Mouse (Mus musculus): ENCODE results near the gene Inhbc. TPM values are rescaled to one million over a fixed set of nuclear protein-coding genes. Genes with fewer than 3 reads are reported as not detected.

Gene Inhbc
- total and polyA plus RNA-seq, 3 experiments: not detected

DNA sequence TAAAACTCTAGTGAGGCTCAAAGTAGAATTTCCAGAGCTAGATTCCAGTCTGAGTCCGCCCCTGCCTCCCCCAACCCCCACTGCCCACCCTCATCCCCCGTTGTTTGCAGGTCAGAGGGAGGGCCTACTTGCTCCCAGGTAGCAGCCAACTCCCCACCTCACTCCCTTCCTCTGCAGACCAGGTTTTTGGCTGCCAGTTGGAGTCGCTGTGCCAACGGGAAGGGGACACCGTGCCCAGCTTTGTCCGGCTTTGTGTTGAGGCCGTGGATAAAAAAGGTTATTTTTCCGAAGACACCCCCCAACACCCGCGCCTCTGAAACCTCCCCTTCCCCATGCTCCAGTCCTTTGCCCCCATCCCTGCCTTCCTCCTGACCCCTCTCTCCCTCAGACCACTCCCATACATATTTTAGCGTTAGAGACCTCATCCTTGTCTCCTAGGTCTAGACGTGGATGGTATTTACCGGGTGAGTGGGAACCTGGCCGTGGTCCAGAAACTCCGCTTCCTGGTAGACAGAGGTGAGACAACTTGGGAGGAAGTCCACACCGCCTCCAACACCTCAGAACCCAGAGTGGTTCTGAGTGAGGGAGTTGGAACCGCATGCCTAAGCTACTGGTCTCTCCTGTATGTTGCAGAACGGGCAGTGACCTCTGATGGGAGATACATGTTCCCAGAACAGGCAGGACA, 42.6 kb downstream of the Inhbc start:
- Histone ChIP-seq H3K4me3 (ENCODE audit: control insufficient read depth in 1 of 2, insufficient read depth in 1 of 2, low read depth in 2 of 2, low read length in 2 of 2) (no peak overlapping the region), H3K9ac (ENCODE audit: control insufficient read depth, low read depth, low read length, poor library complexity, severe bottlenecking) (no peak overlapping the region), H3K4me1 (ENCODE audit: control insufficient read depth in 1 of 2, insufficient read depth in 2 of 2, low read length in 2 of 2) (peaks cover 8 to 12% of the 10 kb centered on the region in 2 experiments), H3K27me3 (ENCODE audit: control insufficient read depth in 1 of 2, insufficient read depth in 2 of 2, low read length in 2 of 2) (no peaks in the 10 kb centered on the region), H3K27ac (ENCODE audit: control insufficient read depth, low read depth, low read length) (no peak overlapping the region), H3K36me3 (ENCODE audit: control insufficient read depth in 1 of 2, insufficient read depth in 2 of 2, low read length in 2 of 2) (peaks cover 0 to 6% of the 10 kb centered on the region in 2 experiments; a peak in 2 of 4 replicates), H3K9me3 (replicated peaks; ENCODE audit: insufficient read depth, low read length) (no peaks in the 10 kb centered on the region), H3K79me2 (ENCODE audit: control insufficient read depth, insufficient read depth, low read length, poor library complexity) (peaks cover 2% of the 10 kb centered on the region; the same call in 1 of the 2 replicates)
- no peak for DNase-seq (ENCODE audit: low read depth, low spot score)
- TF ChIP-seq UBTF (IDR thresholded peaks at IDR 0.05; ENCODE audit: borderline replicate concordance, insufficient read depth, low read depth, low read length): no peak
- no peak for TF ChIP-seq MAX (IDR thresholded peaks at IDR 0.05; ENCODE audit: low read length)
- TF ChIP-seq SMC3 (IDR thresholded peaks at IDR 0.05; ENCODE audit: low read depth, low read length): no peak

DNA sequence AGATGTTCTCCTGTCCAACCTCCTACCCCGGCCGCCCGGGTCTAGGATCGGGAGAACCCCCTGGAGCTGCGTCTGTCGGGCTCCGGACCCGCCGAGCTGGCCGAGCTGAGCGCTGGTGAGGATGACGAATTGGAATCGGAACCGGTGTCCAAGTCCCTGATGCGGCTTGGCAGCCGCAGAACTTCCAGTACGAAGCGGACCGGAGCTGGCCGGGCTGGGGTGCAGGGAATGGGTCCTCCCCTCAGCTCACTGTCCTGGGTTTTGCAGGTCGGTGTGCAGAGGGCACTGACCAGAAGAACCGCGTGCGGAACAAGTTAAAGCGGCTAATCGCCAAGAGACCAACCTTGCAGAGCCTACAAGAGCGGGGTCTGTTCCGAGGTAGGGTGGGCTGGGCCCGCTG, 43.4 kb downstream of the Inhbc start:
- no peaks in the 10 kb centered on the region for H3K27me3 ChIP-seq (ENCODE audit: control insufficient read depth in 1 of 2, insufficient read depth in 2 of 2, low read length in 2 of 2)
- no peaks in the 10 kb centered on the region for H3K9me3 ChIP-seq (replicated peaks; ENCODE audit: insufficient read depth, low read length)
- H3K27ac ChIP-seq (ENCODE audit: control insufficient read depth, low read depth, low read length): no peak overlapping the region
- peaks cover 8 to 15% of the 10 kb centered on the region in 2 experiments for H3K4me1 ChIP-seq (ENCODE audit: control insufficient read depth in 1 of 2, insufficient read depth in 2 of 2, low read length in 2 of 2)
- no peak for DNase-seq (ENCODE audit: low read depth, low spot score)
- H3K36me3 ChIP-seq (ENCODE audit: control insufficient read depth in 1 of 2, insufficient read depth in 2 of 2, low read length in 2 of 2): peaks cover 0 to 8% of the 10 kb centered on the region in 2 experiments; a peak in 2 of 4 replicates
- no peak overlapping the region for H3K9ac ChIP-seq (ENCODE audit: control insufficient read depth, low read depth, low read length, poor library complexity, severe bottlenecking)
- no peak for TF ChIP-seq CHD2 (IDR thresholded peaks at IDR 0.05; ENCODE audit: low read length)
- no peak for TF ChIP-seq SIN3A (IDR thresholded peaks at IDR 0.05; ENCODE audit: low read length)
- no peak for TF ChIP-seq TAL1 (IDR thresholded peaks at IDR 0.05; ENCODE audit: low read length)
- TF ChIP-seq MAX (IDR thresholded peaks at IDR 0.05; ENCODE audit: low read length): no peak
- no peak for TF ChIP-seq KAT2A (conservative IDR thresholded peaks at IDR 0.05; ENCODE audit: low read depth, low read length)
- TF ChIP-seq EP300 (IDR thresholded peaks at IDR 0.05; ENCODE audit: low read depth in 1 of 2, low read length in 2 of 2): no peak
- TF ChIP-seq JUND (IDR thresholded peaks at IDR 0.05; ENCODE audit: low read depth, low read length): no peak
- peaks cover 2% of the 10 kb centered on the region; the same call in 1 of the 2 replicates for H3K79me2 ChIP-seq (ENCODE audit: control insufficient read depth, insufficient read depth, low read length, poor library complexity)
- no peak overlapping the region for H3K4me3 ChIP-seq (ENCODE audit: control insufficient read depth in 1 of 2, insufficient read depth in 1 of 2, low read depth in 2 of 2, low read length in 2 of 2)

DNA sequence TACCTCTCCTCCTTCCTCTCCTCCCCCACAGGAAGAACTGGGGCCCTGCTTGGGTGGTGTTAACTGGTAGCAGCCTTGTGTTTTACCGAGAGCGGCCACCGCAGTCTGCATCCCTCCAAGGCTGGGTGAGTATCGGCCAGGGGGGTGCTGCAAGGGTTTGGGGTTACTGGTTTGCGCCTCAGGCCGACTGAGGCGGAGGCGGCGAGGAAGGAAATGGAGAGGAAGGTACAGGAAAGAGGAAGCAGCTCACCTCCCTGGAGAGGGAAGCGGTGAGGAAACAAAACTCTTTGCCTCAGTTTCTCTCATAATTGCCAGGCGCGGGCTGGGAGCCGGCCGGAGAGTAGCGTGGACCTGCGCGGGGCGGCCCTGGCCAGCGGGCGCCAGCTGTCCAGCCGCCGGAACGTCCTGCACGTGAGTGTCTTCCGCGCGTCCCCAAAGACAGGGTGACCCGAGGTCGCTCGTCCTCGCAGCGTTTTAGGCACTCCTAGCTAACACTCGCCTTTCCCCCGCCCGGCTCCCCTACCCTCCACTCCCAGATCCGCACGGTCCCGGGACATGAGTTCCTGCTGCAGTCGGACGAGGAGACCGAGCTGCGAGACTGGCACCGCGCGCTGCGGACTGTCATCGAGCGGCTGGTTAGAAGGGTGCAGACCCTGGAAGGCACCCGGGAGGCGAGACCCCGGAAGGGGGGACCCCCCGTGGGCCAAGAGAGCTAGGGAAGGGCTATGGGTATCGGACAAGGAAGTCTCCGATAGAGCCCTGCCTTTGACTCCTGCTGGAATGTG, 44.0 kb downstream of the Inhbc start:
- peaks cover 2% of the 10 kb centered on the region; the same call in 1 of the 2 replicates for H3K79me2 ChIP-seq (ENCODE audit: control insufficient read depth, insufficient read depth, low read length, poor library complexity)
- H3K9ac ChIP-seq (ENCODE audit: control insufficient read depth, low read depth, low read length, poor library complexity, severe bottlenecking): no peak overlapping the region
- DNase-seq (ENCODE audit: low read depth, low spot score): no peak
- H3K27ac ChIP-seq (ENCODE audit: control insufficient read depth, low read depth, low read length): no peak overlapping the region
- peaks cover 0 to 8% of the 10 kb centered on the region in 2 experiments; a peak in 2 of 4 replicates for H3K36me3 ChIP-seq (ENCODE audit: control insufficient read depth in 1 of 2, insufficient read depth in 2 of 2, low read length in 2 of 2)
- H3K9me3 ChIP-seq (replicated peaks; ENCODE audit: insufficient read depth, low read length): no peaks in the 10 kb centered on the region
- H3K4me1 ChIP-seq (ENCODE audit: control insufficient read depth in 1 of 2, insufficient read depth in 2 of 2, low read length in 2 of 2): peaks cover 8 to 15% of the 10 kb centered on the region in 2 experiments
- TF ChIP-seq MYC (IDR thresholded peaks at IDR 0.05; ENCODE audit: low read depth, low read length): no peak
- TF ChIP-seq UBTF (IDR thresholded peaks at IDR 0.05; ENCODE audit: borderline replicate concordance, insufficient read depth, low read depth, low read length): no peak
- TF ChIP-seq BHLHE40 (IDR thresholded peaks at IDR 0.05; ENCODE audit: borderline replicate concordance, low read depth, low read length): no peak
- TF ChIP-seq USF2 (IDR thresholded peaks at IDR 0.05; ENCODE audit: borderline replicate concordance in 1 of 2, insufficient read depth in 1 of 2, low read depth in 1 of 2, low read length in 2 of 2): no peak
- TF ChIP-seq NELFE (IDR thresholded peaks at IDR 0.05; ENCODE audit: low read depth, low read length): no peak
- TF ChIP-seq SMC3 (IDR thresholded peaks at IDR 0.05; ENCODE audit: low read depth, low read length): no peak
- no peak for TF ChIP-seq E2F4 (IDR thresholded peaks at IDR 0.05; ENCODE audit: borderline replicate concordance, low read depth, low read length)
- no peaks in the 10 kb centered on the region for H3K27me3 ChIP-seq (ENCODE audit: control insufficient read depth in 1 of 2, insufficient read depth in 2 of 2, low read length in 2 of 2)
- H3K4me3 ChIP-seq (ENCODE audit: control insufficient read depth in 1 of 2, insufficient read depth in 1 of 2, low read depth in 2 of 2, low read length in 2 of 2): no peak overlapping the region
